In the genomic region with DNA sequence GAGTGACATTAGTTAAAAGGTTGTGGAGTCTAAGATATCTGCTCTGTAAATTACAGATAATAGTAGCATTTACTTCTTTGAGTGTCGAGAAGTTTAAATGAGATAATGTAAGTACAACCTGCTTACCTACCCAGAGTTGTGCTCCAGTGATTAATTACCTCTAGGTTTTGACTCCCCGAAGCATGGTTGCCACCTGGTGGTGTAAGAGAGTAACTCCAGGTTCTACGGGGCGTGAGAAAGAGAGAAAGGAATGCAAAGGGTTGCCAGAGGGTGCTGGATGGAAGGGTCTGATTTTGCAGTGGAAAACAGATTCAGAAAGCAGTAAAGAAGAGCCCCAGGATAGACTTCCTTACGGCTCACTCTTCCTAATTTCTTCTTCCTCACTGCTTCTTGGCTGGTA, we compare ENCODE assay signal across 9 mouse cellular contexts.
DNase-seq lines count a peak whose midpoint lies in the region; ATAC-seq and TF ChIP-seq lines count a peak whose summit lies in the region.
"Had no signal": no experiment of that assay in that cellular context is flagged by ENCODE, and none has a peak within 500 bp of the region (broad histone marks: within the 10 kb centered on the region; RNA-seq: fewer than 3 reads in every experiment).

No protein-coding gene starts in this region.

- no peak overlapping the region for H3K27ac ChIP-seq in lung, embryonic 14.5 days (ENCODE audit: low read depth)
- H3K27ac ChIP-seq in hindbrain, postnatal 0 days: no peak overlapping the region
- H3K27ac ChIP-seq in limb, embryonic 14.5 days (replicated peaks; ENCODE audit: low read depth, low read length): no peak overlapping the region
- H3K27ac ChIP-seq: heart, embryonic 13.5 days had no signal

- no peak overlapping the region for H3K9ac ChIP-seq in lung, embryonic 14.5 days
- no peak overlapping the region for H3K9ac ChIP-seq in hindbrain, postnatal 0 days (replicated peaks; ENCODE audit: low read length)
- no peak overlapping the region for H3K9ac ChIP-seq in limb, embryonic 14.5 days (ENCODE audit: low read depth, low read length, severe bottlenecking)
- H3K9ac ChIP-seq: heart, embryonic 13.5 days had no signal

- TF ChIP-seq POLR2A in limb, embryonic 14.5 days (IDR thresholded peaks at IDR 0.05; ENCODE audit: borderline replicate concordance, extremely low read depth, insufficient read depth, insufficient read length): no peak

- H3K4me3 ChIP-seq in lung, embryonic 14.5 days (ENCODE audit: low read depth, low read length): no peak overlapping the region
- H3K4me3 ChIP-seq in hindbrain, postnatal 0 days (ENCODE audit: low read length): no peak overlapping the region
- no peak overlapping the region for H3K4me3 ChIP-seq in limb, embryonic 14.5 days (replicated peaks; ENCODE audit: low read length)
- H3K4me3 ChIP-seq: heart, embryonic 13.5 days had no signal

- TF ChIP-seq CTCF in lung, embryonic 14.5 days (IDR thresholded peaks at IDR 0.05; ENCODE audit: low read depth): peak; percentile 71
- TF ChIP-seq CTCF in hindbrain, postnatal 0 days (IDR thresholded peaks at IDR 0.05; ENCODE audit: low read depth): peak; percentile 81

- H3K4me1 ChIP-seq in lung, embryonic 14.5 days (ENCODE audit: insufficient read depth): no peaks in the 10 kb centered on the region
- no peaks in the 10 kb centered on the region for H3K4me1 ChIP-seq in hindbrain, postnatal 0 days (ENCODE audit: insufficient read depth, low read length)
- H3K4me1 ChIP-seq in limb, embryonic 14.5 days (ENCODE audit: control insufficient read depth, insufficient read depth, low read length): no peaks in the 10 kb centered on the region
- H3K4me1 ChIP-seq: heart, embryonic 13.5 days had no signal

- WGBS in lung, embryonic 14.5 days: 27% methylated on average over 5 of the region's 5 CpGs
- 35% methylated on average over 5 of the region's 5 CpGs for WGBS in hindbrain, postnatal 0 days
- 37% methylated on average over 5 of the region's 5 CpGs for WGBS in limb, embryonic 14.5 days

- no peaks in the 10 kb centered on the region for H3K9me3 ChIP-seq in lung, embryonic 14.5 days (ENCODE audit: low read depth, low read length)
- H3K9me3 ChIP-seq in hindbrain, postnatal 0 days (ENCODE audit: low read length): no peaks in the 10 kb centered on the region
- H3K9me3 ChIP-seq in limb, embryonic 14.5 days (ENCODE audit: control insufficient read depth, low read length): no peaks in the 10 kb centered on the region
- H3K9me3 ChIP-seq: heart, embryonic 13.5 days had no signal

- H3K36me3 ChIP-seq in lung, embryonic 14.5 days (ENCODE audit: insufficient read depth): no peaks in the 10 kb centered on the region
- no peaks in the 10 kb centered on the region for H3K36me3 ChIP-seq in hindbrain, postnatal 0 days (ENCODE audit: insufficient read depth, low read length)
- H3K36me3 ChIP-seq in limb, embryonic 14.5 days (ENCODE audit: control insufficient read depth, insufficient read depth, low read length): no peaks in the 10 kb centered on the region
- H3K36me3 ChIP-seq: heart, embryonic 13.5 days had no signal

- H3K4me2 ChIP-seq in lung, embryonic 14.5 days: no peak overlapping the region
- H3K4me2 ChIP-seq in hindbrain, postnatal 0 days (ENCODE audit: low read depth, low read length): no peak overlapping the region
- H3K4me2 ChIP-seq in limb, embryonic 14.5 days (replicated peaks; ENCODE audit: low read depth, low read length, severe bottlenecking): no peak overlapping the region
- H3K4me2 ChIP-seq: heart, embryonic 13.5 days had no signal

- peak; percentile 11 for DNase-seq in cerebellum, adult 9-10 months
- no peak for DNase-seq in cerebellum, adult 9-11 months
- DNase-seq in lung, embryonic 14.5 days: peak; percentile 51
- DNase-seq in lung, postnatal 10 days: no peak
- peak; percentile 65 for DNase-seq in brain, adult 2 months (ENCODE audit: low read depth, low spot score)
- DNase-seq in hindbrain, postnatal 0 days (ENCODE audit: low spot score): peak; percentile 77
- peak; percentile 42 for DNase-seq in limb, embryonic 14.5 days (ENCODE audit: low spot score)
- no peak for DNase-seq in yolk sac, embryonic 10.5 days (ENCODE audit: low spot score)

- no peaks in the 10 kb centered on the region for H3K27me3 ChIP-seq in lung, embryonic 14.5 days (ENCODE audit: insufficient read depth, low read length)
- H3K27me3 ChIP-seq in hindbrain, postnatal 0 days (ENCODE audit: insufficient read depth, low read length): no peaks in the 10 kb centered on the region
- H3K27me3 ChIP-seq in limb, embryonic 14.5 days (ENCODE audit: control insufficient read depth, insufficient read depth, low read length): no peaks in the 10 kb centered on the region
- H3K27me3 ChIP-seq: heart, embryonic 13.5 days had no signal

- ATAC-seq in lung, embryonic 14.5 days (ENCODE audit: insufficient read depth): no peak
- no peak for ATAC-seq in hindbrain, postnatal 0 days
- no peak for ATAC-seq in limb, embryonic 14.5 days (ENCODE audit: low FRiP score, low read depth)

Comparison
In these comparisons a context has a peak if more than half of its experiments do, and no peak if none do; other contexts are left out.
1. DNase-seq: peak in cerebellum, adult 9-10 months (single experiment), lung, embryonic 14.5 days (single experiment), brain, adult 2 months (single experiment), hindbrain, postnatal 0 days (single experiment) and limb, embryonic 14.5 days (single experiment); none in cerebellum, adult 9-11 months (single experiment), lung, postnatal 10 days (single experiment) and yolk sac, embryonic 10.5 days (single experiment).